Mouse (Mus musculus) lung, embryonic 15.5 days (tissue): ENCODE measurements around the gene Snx6. TPM values are rescaled to one million over a fixed set of nuclear protein-coding genes. Genes with fewer than 3 reads are reported as not detected.
"Not testable (repeated sequence)": the region's sequence is repeated elsewhere in the genome, so short reads cannot be mapped to it uniquely, and the experiment has no call there.

Source experiments
- ATAC-seq: fragments of 200-750 bp; cut with Nextera tagmentation; 2 replicates; pipeline ENCODE4 v1.8.0; 2017; ENCODE audit warnings: moderate number of reproducible peaks, borderline replicate concordance; ENCODE audit not compliant: low FRiP score, low TSS enrichment; ENCODE audit errors: extremely low read depth
- H3K27ac ChIP-seq: fragments of 300-500 bp; sonication (generic); 2 replicates; pipeline ENCODE4 v1.5.1; 2015; ENCODE audit warnings: moderate library complexity, mild to moderate bottlenecking, inconsistent platforms
- H3K27me3 ChIP-seq: fragments of 300-500 bp; sonication (generic); 2 replicates; pipeline ENCODE4 v1.6.1; 2015; ENCODE audit warnings: inconsistent platforms
- H3K36me3 ChIP-seq: fragments of 300-500 bp; sonication (generic); 2 replicates; pipeline ENCODE4 v1.6.1; 2015; ENCODE audit warnings: inconsistent platforms
- H3K4me1 ChIP-seq: fragments of 300-500 bp; sonication (generic); 2 replicates; pipeline ENCODE4 v1.6.1; 2015; ENCODE audit warnings: inconsistent platforms
- H3K4me2 ChIP-seq: fragments of 300-500 bp; sonication (generic); 2 replicates; pipeline ENCODE4 v1.6.1; 2015; ENCODE audit warnings: inconsistent platforms, mild to moderate bottlenecking, moderate library complexity
- H3K4me3 ChIP-seq: fragments of 300-500 bp; sonication (generic); 2 replicates; pipeline ENCODE4 v1.5.1; 2015; ENCODE audit warnings: mild to moderate bottlenecking, inconsistent platforms
- H3K9ac ChIP-seq: fragments of 300-500 bp; sonication (generic); 2 replicates; pipeline ENCODE4 v1.6.1; 2015; ENCODE audit warnings: inconsistent platforms
- H3K9me3 ChIP-seq: fragments of 300-500 bp; sonication (generic); 2 replicates; pipeline ENCODE4 v1.6.1; 2016; ENCODE audit warnings: inconsistent platforms
- WGBS: fragments of 180-500 bp; shearing (Covaris S2); methylation state at CpG from one replicate; pipeline ENCODE4 v1.1.7; 2015; 5-methylcytosine and 5-hydroxymethylcytosine counted together
- polyA plus RNA-seq: library from polyadenylated mRNA; unstranded; fragments of >200 nt; fragmentation: Nextera tagmentation; extraction: Ambion mirVana; gene quantifications from 2 replicates; pipeline ENCODE4 v1.2.1, GENCODE M21; 2015

The Snx6 gene
- polyA plus RNA-seq, 1 experiment from 2014 or later: 174 TPM

- not testable (repeated sequence) for H3K4me1 ChIP-seq, H3K4me3 ChIP-seq, H3K9me3 ChIP-seq, H3K27me3 ChIP-seq, H3K4me2 ChIP-seq, H3K9ac ChIP-seq, H3K36me3 ChIP-seq, H3K27ac ChIP-seq
- ATAC-seq: peak; percentile 94
- no CpG with 5 or more reads among the region's 56 CpGs for whole genome bisulfite sequencing
Measured at GRCm38 (mm10) chr12:54729140-54730059, 66.1 kb downstream of the Snx6 start.

- not testable (repeated sequence) for H3K9ac ChIP-seq, H3K27ac ChIP-seq, H3K36me3 ChIP-seq, H3K4me3 ChIP-seq, H3K9me3 ChIP-seq, H3K27me3 ChIP-seq, H3K4me2 ChIP-seq, H3K4me1 ChIP-seq
- peak; percentile 94 for ATAC-seq
- WGBS: no CpG with 5 or more reads among the region's 56 CpGs
Measured at GRCm38 (mm10) chr12:54718871-54719786, 76.4 kb downstream of the Snx6 start.

- H3K27ac ChIP-seq, ATAC-seq, H3K4me3 ChIP-seq, H3K9ac ChIP-seq, H3K27me3 ChIP-seq, H3K4me1 ChIP-seq, H3K36me3 ChIP-seq, H3K4me2 ChIP-seq, H3K9me3 ChIP-seq: not testable (repeated sequence)
- WGBS: 78% methylated on average over 5 of the region's 11 CpGs
Measured at GRCm38 (mm10) chr12:54717516-54717915, 78.0 kb downstream of the Snx6 start.

- H3K27ac ChIP-seq, H3K27me3 ChIP-seq, H3K36me3 ChIP-seq, H3K4me1 ChIP-seq, H3K4me2 ChIP-seq, H3K4me3 ChIP-seq, H3K9me3 ChIP-seq, H3K9ac ChIP-seq: not testable (repeated sequence)
- ATAC-seq: peak; percentile 55
- 0% methylated on average over 9 of the region's 48 CpGs for WGBS
Measured at GRCm38 (mm10) chr12:54713822-54714626, 81.5 kb downstream of the Snx6 start.

GRCm38 (mm10) chr12:54710494-54710879 lies 85.0 kb downstream of the Snx6 start:
- H3K9ac ChIP-seq, H3K36me3 ChIP-seq, H3K27ac ChIP-seq, H3K4me3 ChIP-seq, H3K4me2 ChIP-seq, H3K4me1 ChIP-seq, H3K27me3 ChIP-seq, H3K9me3 ChIP-seq: not testable (repeated sequence)
- WGBS: 0% methylated on average over 4 of the region's 8 CpGs
- peak; percentile 89 for ATAC-seq

- not testable (repeated sequence) for H3K9me3 ChIP-seq, H3K27ac ChIP-seq
Measured at GRCm38 (mm10) chr12:54709691-54710493, 85.6 kb downstream of the Snx6 start.

GRCm38 (mm10) chr12:54699394-54699793 lies 96.1 kb downstream of the Snx6 start:
- H3K4me2 ChIP-seq: no peak overlapping the region
- H3K27me3 ChIP-seq: peaks cover 4% of the 10 kb centered on the region; the same call in 1 of the 2 replicates
- no peak for ATAC-seq
- WGBS: 63% methylated on average over 7 of the region's 7 CpGs
- H3K27ac ChIP-seq: no peak overlapping the region
- no peaks in the 10 kb centered on the region for H3K36me3 ChIP-seq
- H3K9me3 ChIP-seq: no peaks in the 10 kb centered on the region
- no peak overlapping the region for H3K4me3 ChIP-seq
- H3K4me1 ChIP-seq: peaks cover 7% of the 10 kb centered on the region; the same call in 1 of the 2 replicates
- 0 out of 2 replicates have a peak overlapping the region, but pooled peaks have one; percentile 7 for H3K9ac ChIP-seq

More at GRCm38 (mm10) chr12:54709691-54710493, 85.6 kb downstream of the Snx6 start:
- not testable (repeated sequence) for H3K4me2 ChIP-seq, H3K9ac ChIP-seq, H3K27me3 ChIP-seq, H3K4me1 ChIP-seq, H3K36me3 ChIP-seq
- WGBS: under 1% methylated on average over 10 of the region's 44 CpGs
- peak; percentile 35 for ATAC-seq
- H3K4me3 ChIP-seq: 0 out of 2 replicates have a peak overlapping the region, but pooled peaks have one; percentile 26

- Histone ChIP-seq H3K27ac (no peak overlapping the region), H3K4me3 (no peak overlapping the region), H3K9me3 (no peaks in the 10 kb centered on the region), H3K36me3 (no peaks in the 10 kb centered on the region), H3K9ac (no peak overlapping the region), H3K4me1 (peaks cover 7% of the 10 kb centered on the region; the same call in 1 of the 2 replicates), H3K4me2 (no peak overlapping the region), H3K27me3 (peaks cover 4% of the 10 kb centered on the region; the same call in 1 of the 2 replicates)
- no peak for ATAC-seq
- WGBS: 29% methylated on average over 6 of the region's 6 CpGs
Measured at GRCm38 (mm10) chr12:54697791-54698250, 97.7 kb downstream of the Snx6 start.

- no peaks in the 10 kb centered on the region for H3K9me3 ChIP-seq
- H3K27ac ChIP-seq: peak overlapping the region; percentile 38
- no peaks in the 10 kb centered on the region for H3K27me3 ChIP-seq
- 4% methylated on average over 7 of the region's 7 CpGs for WGBS
- H3K4me3 ChIP-seq: no peak overlapping the region
- no peak for ATAC-seq
- peaks cover 1% of the 10 kb centered on the region; the same call in 1 of the 2 replicates for H3K36me3 ChIP-seq
- H3K4me1 ChIP-seq: peaks cover 7% of the 10 kb centered on the region; the same call in 1 of the 2 replicates
- no peak overlapping the region for H3K9ac ChIP-seq
- no peak overlapping the region for H3K4me2 ChIP-seq
Measured at GRCm38 (mm10) chr12:54697003-54697597, 98.4 kb downstream of the Snx6 start.
